Mouse (Mus musculus): ENCODE data around the gene Cd46.

DNA sequence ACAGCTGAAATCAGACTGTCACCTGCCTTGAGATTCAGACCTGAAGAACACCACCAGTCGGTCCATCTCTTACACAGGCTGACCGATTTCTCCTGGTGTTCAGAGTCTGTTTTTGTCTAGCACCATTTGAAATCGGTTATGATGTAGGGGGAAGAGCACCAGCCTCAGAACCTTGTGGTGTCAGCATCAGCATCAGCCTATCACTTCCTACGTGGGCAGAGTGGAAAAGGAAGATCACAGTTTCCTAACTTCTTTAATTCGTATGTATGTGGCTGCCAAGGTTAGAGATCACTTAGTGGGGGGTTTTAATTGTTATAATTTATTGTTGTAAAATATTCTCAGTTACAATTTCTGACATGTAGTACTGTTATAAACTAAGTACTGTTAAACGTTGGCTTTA lies 54.6 kb downstream of the Cd46 start:
- TF ChIP-seq USF1 (IDR thresholded peaks at IDR 0.05; ENCODE audit: low read depth) (no peak), CTCF (IDR thresholded peaks at IDR 0.05; ENCODE audit: control insufficient read depth, insufficient read depth, insufficient read length) (no peak)

All from C2C12 (cell line).